Mouse (Mus musculus): Measurements from ENCODE around the gene A230050P20Rik.

DNA sequence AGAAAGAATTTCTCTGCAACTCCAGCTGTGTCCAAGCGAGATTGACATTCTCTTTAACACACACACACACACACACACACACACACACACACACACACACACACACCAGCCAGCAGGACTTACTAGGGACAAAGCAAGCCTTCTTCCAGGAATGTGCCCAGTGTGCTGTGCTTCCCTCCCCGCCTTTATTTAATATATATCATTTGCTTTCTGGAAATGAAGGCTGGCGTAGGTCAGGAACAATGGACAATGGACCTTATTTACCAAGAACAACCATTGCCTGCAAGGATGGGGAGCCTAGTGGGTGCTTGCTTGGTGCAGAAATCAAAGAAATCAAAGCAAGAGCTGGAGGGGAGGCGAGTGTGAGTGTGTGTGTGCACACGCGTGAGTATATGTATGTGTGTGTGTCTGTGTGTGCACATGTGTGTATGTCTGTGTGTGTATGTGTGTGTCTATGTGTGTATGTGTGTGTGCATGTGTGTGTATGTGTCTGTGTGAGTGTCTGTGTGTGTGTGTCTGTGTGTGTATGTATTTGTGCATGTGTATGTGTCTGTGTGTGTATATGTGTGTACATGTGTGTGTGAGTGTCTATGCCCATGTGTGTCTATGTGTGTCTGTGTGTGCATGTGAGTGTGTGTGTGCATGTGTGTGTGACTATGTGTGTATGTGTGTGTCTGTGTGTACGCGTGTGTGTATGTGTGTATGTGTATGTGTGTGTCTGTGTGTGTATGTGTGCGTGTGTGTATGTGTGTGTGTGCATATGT lies 31.1 kb upstream of the A230050P20Rik start:
- no peak for TF ChIP-seq CTCF (IDR thresholded peaks at IDR 0.05; ENCODE audit: low read depth)
- TF ChIP-seq EP300 (IDR thresholded peaks at IDR 0.05; ENCODE audit: low read depth): no peak

Data from liver, postnatal 0 days (tissue).